Mouse (Mus musculus) adrenal gland, postnatal 10 days (tissue): ENCODE measurements at regions not wholly inside any gene's neighbourhood (a gene's known extent, or its start where the extent isn't known, plus 50 kb on each side); places are given as distances from the start of the nearest gene placed in this dataset.

Experiments
- DNase-seq: peaks from one replicate; pipeline ENCODE4 v3.0.0; 2021; ENCODE audit warnings: mixed read lengths

DNA sequence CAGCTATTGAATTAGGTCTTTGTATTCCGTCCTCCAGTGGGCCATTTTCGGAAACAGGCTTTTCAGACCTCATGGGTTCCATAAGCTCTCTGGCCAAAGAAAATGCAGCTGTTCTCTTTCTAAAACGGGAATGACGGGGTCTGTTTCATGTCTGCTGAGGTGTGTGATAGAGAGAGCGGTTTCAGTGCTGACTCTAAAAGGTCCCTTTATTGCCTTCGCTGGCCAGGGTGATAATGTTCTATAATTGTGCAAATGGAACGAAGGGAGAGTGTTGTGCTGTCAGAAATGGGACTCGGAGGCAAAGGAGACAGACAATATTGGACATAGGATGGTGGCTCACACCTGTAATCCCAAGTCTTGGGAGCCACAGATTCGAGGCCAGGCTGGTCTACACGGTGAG lies 53.5 kb upstream of the Osbpl8 start:
- no peak for DNase-seq

DNA sequence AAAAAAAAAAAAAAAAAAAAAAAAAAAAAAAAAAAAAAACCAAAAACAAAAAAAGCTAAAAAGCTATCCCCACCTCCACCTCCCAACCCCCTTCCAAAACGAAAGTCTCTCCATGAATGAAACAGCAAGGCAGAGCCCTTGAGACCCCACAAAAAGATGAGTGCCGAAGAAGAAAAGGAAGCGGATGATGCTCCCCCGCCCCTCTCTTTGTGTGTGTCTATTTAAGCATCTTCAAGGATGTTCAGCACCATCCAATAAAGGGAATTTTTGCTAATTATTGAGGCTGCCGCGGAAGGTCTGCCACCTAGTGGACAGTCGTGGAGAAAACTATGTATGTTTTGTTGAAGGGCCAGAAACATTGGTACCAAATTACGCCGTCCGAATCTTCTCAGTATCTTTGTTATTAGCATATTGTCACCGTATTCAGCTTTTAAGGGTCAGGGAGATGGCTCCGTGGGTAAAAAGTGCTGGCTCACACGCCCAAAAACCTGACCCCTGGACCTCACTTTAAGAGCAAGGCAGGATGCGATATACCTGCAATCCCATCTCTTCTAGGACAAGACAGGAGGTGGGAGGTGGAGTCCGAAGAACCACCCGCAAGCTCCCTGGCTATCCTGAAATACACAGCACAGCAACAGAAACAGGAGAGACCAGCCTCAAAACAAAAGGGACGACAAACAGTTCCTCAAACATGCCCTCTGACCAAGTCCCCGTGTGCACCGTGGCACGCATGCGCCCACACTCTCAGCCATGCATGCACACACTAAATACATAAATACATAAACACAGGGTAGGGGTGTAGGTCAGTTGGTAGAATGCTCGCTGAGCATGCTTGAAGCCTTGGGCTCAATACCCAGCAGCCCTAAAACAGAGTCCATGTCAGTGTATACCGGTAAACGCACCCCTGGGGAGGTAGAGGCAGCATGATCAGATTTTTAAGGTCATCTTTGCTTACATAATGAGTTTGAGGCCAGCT lies 55.6 kb upstream of the Osbpl8 start:
- peak; percentile 70 for DNase-seq

DNA sequence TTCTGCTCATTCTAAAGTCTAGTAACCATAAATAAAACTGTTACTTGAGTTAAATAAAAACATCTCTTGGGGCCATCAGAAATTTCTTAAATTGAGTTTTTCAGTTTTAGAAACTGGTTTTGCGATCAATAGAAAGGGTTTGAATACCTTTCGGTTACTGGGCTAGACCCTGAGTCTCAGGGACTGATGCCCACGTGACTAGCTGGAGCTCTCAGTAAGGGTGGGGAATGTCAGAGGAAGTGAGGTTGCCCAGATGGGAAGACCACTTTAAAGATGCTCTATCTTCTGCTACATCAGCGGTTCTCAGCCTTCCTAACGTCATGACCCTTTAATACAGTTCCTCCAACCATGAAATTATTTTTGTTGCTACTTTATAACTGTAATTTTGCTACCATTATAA lies 56.7 kb upstream of the Osbpl8 start:
- DNase-seq = no peak

DNA sequence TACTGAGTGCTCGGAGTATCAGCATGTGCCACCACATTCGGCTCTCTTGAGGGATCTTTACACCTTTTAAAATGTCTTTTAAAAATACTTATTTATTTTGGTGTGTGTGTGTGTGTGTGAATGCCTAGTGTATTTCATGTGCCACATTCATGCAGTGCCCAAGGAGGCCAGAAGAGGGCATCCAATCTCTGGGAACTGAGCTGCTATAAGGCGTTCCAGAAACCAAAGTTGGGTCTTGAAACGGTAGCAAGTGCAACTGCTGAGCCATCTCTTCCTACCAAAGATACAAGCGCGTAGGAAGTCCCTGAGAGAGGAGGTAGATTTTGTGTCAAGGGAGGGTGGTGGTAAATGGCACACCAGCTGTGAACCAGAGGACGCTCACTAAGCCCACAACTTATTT lies 57.2 kb upstream of the Osbpl8 start:
- DNase-seq = peak; percentile 75

DNA sequence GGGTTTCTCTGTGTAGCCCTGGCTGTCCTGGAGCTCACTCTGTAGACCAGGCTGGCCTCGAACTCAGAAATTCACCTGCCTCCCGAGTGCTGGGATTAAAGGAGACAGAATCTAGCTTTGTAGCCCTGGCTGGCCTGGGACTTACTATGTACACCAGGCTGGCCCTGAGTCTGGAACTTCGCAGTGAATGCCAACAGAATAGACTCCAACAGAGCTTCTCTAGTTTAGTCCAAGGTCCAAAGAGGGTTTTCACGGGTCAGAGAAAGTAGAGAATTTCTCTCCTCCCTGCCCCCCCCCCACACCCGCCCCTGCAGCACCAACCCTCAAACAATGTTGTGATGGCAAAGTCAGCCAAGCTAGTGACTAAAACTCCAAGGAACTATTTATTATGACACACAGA lies 58.1 kb upstream of the Osbpl8 start:
- DNase-seq = no peak

DNA sequence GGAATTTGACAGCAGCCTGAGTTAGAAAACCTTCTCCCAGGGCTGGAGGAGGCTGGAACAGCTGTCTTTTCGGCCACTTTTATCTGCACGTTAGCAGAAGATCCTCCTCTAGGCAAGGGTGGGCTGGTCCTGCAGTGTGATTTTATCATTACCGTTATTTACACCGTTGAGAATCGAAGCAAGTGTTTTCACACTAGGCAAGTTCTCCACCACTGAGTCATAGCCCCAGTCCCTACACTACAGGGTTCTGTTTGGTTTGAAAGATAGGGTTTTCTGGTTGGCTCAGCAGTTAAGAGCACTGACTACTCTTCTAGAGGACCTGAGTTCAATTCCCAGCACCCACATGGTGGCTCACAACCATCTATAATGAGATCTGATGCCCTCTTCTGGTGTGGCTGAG lies 58.9 kb upstream of the Osbpl8 start:
- no peak for DNase-seq

DNA sequence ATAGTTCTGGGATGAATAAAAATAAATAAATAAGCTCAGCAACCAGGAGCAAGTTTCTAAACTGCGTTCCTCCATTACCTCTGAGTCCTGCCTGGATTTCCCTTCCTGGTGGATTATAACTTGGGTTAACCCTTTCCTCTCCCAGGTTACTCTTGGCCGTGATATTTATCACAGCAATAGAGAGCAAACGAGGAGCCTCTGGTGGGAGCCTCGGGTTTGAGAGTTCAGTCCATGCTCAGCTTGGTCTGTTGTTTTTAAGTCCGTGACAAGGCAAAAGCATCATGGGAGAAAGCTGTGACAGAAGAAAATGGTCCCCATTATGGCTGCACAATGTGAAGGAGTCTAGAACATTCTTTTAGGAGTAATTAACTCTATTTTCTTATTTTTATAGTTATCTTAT lies 61.0 kb upstream of the Osbpl8 start:
- no peak for DNase-seq

DNA sequence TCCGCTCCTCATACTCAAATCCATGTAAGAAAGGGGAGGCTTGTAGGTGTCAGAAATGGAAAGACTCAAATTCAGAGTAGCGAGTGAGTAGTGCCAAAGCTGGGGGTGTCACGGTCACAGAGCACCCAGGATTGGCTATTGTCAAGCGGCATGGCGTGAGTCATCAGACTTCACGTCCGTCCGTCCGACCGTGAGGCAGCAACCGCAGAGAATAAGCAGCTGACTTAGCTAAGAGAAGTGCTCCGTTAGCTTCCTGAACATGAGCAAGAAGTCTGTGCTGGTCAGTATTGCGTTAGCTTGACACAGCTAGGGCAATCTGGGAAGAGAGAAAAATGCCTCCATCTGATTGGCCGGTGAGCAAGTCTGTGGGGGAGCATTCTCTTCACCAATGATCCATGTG lies 61.5 kb upstream of the Osbpl8 start:
- DNase-seq = peak; percentile 30

DNA sequence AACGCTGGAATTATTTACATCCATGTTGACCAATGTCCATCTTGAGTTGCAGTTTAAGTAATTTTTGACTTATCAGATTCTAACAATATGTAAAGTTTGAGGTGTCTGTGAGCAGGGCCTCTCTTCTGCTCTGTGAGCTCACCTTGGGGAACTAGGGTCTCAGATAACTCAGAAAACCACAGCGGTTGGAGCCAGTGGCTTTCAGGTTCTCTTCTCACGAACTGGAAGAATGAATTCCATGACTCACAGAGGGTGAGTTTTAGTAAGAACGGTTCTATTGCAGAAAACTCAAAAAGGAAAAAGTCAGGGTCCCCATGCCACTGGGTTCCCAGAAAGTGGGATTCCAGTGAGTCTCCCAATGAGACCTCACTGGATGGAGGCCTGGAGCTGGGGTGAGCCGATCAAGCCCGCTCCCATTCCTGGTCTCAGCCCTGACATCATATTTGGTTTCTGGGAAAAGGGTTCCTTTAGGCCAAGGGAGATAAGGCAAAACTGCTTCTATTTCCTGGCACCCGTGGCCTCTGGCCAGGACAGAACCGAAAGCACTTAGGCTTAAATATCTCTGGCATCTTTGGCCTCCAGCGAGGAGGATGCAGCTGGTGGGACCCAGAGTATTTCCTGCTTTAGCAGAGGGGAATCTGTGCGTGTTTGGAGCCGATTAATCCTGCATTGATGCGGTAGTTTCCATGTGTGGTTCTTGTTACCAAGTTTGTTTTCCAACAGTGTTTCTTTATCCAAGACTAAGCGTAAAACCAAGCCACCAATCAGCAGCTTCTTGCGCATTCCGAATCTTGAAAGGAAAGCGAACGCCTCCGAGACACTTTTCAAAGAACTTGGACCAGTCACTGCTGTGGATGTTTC lies 62.4 kb upstream of the Osbpl8 start:
- DNase-seq = peak; percentile 39

DNA sequence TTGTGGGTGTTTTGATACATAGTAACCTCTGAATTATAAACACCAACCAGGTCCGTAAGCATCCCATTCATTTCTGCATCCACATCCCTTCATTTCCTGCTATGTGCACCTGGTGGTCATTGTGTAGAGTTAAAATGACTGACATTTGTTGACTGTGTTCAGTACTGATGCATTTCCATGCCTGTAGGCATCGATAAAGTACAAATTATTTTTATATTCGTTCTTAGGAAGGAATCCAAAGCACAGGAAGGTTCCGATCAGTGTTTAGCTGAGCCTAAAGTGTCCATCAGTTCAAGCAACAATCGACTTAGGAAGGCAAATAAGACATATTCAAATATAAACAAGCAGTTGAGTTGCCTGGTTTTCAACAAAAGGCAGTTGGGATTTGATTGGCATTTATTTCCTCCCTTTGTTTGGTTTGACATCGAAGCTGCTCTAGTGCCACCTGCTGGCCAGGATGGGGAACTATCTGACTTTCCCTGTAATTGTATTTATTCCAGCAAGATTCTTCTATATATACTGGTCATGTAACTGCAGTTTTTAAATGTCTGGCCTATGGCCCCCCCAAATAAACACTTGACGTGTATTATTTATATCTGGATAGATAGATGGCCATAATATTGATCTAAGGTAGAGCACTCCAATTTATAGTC lies 64.6 kb upstream of the Osbpl8 start:
- peak; percentile 82 for DNase-seq

DNA sequence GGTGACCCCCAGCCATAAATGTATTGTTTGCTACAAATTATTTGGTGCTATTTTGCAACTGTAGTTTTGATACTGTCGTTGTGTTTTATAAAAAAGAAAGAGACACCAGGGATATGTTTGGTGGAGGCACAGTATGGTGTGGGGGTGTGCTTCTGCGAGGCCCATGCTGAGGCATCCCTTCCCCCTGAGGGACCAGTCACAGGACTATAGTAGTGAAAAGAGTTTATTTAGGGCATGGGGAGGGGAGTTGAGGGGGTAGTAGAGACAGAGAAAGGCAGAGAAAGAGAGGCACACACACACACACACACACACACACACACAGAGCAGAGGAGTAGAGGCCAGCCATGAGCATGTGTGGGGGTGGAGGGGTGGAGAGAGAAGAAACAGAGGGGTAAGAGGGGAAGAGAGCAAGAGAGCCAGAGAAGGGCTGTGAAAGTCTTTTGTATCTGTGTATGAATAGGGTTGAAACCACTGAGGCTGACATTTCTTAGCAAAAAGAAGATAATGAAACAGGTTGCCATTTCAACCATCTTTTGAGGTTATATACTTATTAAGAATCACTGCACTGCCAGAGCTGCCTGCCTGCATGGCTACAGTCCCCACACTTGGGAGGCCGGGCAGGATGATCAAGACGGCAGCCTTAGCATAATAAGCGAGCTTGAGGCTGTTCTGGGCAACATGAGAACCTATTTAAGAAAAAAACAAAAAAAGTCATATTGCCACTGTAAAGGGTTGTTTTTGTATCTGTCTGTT lies 65.3 kb upstream of the Osbpl8 start:
- no peak for DNase-seq

DNA sequence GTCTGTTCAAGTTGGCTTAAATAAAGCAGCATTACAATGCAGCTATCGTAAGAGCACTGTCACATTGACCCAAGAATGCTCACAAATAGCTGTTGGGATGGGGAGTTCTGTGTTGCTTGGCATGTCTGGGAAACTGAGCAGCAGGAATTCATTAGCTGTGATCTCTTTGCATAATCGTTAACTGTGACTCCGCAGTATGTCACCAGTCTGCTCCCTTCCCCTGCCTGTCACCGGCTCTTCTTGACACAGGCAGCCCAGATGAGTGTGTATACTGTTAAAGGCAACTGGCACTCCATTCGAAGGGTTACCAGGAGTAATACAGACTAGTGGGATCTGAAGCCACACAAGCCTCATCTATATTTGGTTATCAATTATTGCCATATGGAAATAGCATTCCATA lies 67.3 kb upstream of the Osbpl8 start:
- no peak for DNase-seq

DNA sequence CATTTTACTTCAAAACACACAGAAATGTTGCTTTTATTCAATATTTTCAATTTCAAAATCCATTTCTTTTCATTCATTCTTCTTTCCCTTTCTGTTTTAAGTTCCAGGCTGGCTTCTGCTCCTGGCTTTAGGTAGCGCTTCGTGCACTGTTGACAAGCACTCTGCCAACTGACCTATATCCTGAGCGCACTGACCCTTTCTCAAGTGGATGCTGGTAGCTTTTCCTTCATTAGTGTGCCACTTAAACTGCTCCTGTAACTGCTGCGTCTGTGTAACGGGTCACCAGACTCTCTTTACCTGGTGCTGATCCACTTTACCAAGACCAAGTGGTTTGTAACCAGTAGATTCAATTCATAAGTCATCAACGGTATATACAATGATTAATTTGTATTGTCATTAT lies 67.7 kb upstream of the Osbpl8 start:
- DNase-seq = no peak

DNA sequence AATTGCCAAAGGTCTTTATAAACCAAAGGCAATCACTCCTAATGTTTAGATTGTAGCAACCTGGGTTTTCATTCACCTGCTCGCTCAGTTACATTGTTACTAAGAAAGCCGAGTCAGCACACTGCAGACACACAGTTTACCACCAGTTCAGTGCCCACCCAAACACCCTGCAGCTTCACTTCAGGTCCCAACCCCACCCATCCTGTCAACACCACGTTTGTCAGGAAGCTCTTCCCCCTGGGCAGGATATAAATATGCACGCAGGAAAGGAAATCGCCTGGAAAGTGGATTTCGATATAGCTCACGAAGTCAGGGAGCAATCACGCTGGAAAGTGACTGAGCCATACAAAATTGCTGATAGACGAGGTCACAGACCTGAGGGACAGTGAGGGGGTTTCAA lies 70.1 kb upstream of the Osbpl8 start:
- DNase-seq = no peak

DNA sequence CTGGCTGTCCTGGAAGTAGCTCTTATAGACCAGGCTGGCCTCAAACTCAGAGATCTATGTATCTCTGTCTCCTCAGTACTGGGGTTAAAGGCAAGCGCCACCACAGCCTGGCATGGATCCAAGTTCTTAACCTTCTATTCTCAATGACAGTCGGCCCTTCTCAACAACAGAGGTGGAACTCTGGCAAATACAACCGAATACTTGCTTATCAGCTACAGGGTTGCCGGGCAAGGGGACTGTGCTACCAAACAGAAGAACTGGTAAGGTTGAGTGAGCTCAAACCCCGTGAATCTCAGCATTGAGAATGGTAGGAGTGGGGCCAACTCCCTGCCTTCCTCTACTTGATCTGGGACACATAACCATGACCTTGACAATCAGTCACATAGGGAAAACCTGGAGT lies 75.2 kb upstream of the Osbpl8 start:
- peak; percentile 57 for DNase-seq

DNA sequence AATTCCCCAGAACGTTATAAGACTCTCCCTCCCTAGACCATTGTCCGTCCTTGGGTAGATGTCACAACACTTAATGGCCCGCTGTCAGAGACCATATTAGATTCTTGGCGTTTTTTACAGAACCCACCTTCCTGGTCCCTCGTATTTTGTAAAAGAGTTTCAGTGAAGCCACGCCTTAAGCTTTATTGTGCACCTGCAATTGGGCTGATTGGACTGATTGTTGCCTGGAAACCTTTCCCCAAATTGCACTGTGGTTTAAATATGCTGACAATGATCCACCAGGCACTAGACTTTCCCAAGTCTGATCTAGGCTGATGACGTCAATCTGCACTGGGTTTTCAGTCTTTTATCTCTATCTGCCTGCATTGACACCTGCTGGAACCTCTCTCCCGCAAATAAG lies 75.6 kb upstream of the Zdhhc17 start:
- no peak for DNase-seq

DNA sequence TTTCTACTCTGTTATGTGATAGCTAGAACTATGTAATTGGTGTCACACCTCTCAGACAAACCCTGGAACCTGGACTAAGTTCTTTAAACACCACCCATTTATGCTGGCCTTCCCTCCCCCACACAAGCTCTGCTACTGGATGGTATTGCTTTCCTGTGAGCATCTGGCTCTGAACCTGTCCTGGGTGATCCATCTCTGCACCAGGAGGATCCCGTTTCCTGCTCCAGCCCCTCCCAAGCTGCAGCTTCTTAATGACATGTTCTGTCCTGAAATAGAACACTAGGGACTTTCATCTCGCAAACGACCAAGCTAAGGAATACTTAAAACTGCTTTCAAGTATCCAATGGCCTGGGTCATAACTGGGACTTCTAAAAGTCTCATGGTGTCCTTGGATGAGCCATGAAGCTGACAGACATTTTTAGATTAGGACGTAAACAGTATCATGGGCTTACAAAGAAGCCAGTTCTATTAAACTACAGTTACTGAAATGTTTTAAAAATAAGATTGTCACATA lies 74.4 kb upstream of the Zdhhc17 start:
- DNase-seq = no peak

DNA sequence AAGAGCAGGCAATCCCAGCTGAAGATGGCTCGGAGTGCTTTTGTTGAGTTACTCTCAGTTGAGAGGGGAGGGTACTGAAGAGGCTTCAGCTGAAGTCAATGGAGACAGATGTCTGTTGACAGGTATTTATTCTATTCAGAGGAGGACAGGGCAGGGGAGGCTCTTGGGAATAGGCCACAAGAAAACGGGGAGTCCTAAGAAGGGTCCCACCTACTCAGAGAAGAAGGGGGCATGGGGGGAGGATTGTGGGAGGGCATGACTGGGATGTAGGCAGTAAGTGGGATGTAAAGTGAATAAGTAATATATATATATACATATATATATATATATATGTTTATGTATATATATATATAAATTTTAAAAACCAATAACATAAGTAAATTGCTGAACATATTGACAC lies 73.9 kb upstream of the Zdhhc17 start:
- DNase-seq = no peak

DNA sequence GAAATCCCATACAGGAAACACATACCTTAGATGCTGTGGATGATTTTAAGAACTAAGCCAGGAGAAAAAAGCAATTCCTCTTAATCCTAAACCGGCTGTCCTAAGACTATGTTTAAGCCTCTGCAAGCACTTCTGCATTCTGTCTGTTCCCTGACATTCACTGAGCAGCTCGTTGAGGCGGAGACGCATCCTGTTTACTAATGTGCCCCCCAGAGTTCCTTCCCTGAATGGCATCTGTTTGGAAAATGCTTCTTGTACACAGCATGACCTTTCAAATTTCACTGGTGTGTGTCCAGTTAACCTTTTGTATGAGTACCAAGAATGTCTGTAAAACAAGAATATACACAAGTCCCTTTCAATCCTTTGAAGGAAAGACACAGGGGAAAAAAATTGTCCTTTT lies 73.4 kb upstream of the Zdhhc17 start:
- DNase-seq = no peak

DNA sequence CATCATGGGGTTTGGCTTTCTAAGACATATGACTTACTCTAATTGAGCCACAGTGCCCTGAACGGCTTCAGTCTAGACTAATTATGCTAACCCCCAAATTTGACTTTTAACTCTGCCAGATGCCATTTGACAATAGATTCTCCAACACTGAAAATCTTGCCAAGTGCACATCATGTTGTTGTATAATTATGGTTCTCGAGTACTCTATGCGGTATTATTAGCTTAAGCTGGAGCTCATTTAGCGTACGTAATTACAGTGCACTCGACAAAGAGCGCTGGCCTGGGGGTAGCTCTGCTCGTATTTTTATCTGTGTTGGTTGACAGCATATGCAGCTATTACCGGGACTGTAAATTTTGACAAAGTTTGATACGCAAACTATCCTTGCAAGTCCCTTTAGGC lies 70.4 kb upstream of the Zdhhc17 start:
- DNase-seq = no peak

DNA sequence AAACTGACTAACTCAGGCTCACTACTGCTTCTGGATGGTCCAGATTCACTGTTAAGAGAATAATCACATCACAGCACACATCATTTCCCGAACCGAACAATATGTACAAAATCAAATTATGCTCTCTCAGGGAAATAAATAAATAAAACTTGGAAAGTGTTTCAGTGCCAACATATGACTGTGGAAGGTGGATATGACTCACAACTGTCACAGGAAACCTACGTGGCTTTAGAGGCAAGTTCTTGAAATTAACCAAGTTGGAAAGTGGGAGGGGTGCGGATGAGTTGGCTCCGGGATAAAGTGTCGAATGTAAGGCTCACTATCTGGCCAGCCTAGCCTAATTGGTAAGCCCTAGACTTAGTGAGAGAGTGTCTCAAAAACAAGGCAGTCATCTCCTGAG lies 69.1 kb upstream of the Zdhhc17 start:
- DNase-seq = no peak

DNA sequence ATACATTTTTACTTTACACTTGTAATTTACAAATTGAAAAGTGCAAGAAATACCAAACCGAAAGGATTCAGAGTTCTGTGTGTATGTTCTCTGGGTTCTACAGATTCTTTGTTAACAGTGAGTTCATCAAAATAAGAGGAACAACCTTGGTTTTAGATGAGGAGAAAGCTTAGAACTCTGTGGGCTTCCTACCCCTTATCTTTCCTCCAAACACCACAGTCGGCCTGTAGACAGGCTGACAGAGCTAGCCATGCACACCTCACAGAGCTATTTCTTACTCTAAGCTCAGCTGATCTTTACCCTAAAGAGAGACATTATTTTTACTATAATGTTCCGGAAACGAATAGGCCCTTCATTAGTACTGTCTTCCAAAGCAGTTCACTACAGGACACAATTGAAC lies 67.7 kb upstream of the Zdhhc17 start:
- no peak for DNase-seq
